Comparison of ENCODE assay signal across 11 mouse cellular contexts in the genomic region with DNA sequence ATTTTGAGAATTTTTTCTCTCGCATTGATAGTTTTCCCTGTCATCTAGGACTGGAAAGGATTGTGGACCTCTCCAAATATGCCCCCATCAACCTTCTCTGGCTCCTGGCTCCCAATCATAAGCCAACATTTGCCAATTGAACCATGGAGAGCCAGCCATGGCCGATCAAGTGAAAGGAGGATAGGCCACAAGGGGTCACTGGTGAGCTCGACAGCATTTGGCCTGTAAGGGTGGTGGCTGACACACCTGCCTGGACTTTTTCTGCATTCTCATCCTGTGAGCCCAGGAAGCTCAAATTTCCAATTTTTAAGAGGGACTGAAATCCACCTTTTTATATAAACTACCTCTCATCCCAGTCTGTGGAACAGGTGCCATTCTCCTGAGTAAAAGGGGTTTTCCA. TPM values are rescaled to one million over a fixed set of nuclear protein-coding genes. Genes with fewer than 3 reads are reported as not detected.
A peak's percentile ranks its signal among the peaks of the same experiment; 100 is the strongest.
DNase-seq lines count a peak whose midpoint lies in the region; ATAC-seq lines count a peak whose summit lies in the region.
"Had no signal": no experiment of that assay in that cellular context is flagged by ENCODE, and none has a peak within 500 bp of the region (broad histone marks: within the 10 kb centered on the region; RNA-seq: fewer than 3 reads in every experiment).

No protein-coding gene starts in this region.

- no peak for ATAC-seq in hindbrain, embryonic 11.5 days (ENCODE audit: low FRiP score)
- ATAC-seq in hindbrain, embryonic 13.5 days (ENCODE audit: low FRiP score) = no peak
- peak; percentile 48 to 53; a peak in 3 of 4 replicates for ATAC-seq in hematopoietic stem cell, adult 5-6 weeks (replicated peaks in 1 of 2; ENCODE audit: insufficient read depth in 1 of 2, low FRiP score in 2 of 2, low TSS enrichment in 1 of 2, low read depth in 1 of 2, poor library complexity in 2 of 2, severe bottlenecking in 2 of 2)

- no peak overlapping the region for H3K4me3 ChIP-seq in hindbrain, embryonic 11.5 days (ENCODE audit: low read depth, low read length)
- no peak overlapping the region for H3K4me3 ChIP-seq in hindbrain, embryonic 13.5 days
- H3K4me3 ChIP-seq: heart, embryonic 15.5 days had no signal

- DNase-seq in hindbrain, embryonic 11.5 days (ENCODE audit: low spot score) = peak; percentile 43
- peak; percentile 17 for DNase-seq in urinary bladder, postnatal 25 days (ENCODE audit: low spot score)
- DNase-seq in urinary bladder, adult 2 months (ENCODE audit: low spot score) = no peak
- DNase-seq in frontal cortex, postnatal 14 days (ENCODE audit: low spot score in 2 of 2) = no peak
- DNase-seq in thymus, postnatal 14 days = no peak
- no peak for DNase-seq in thymus, postnatal 0 days (ENCODE audit: low spot score)
- DNase-seq: thymus, postnatal 36 days had no signal

- H3K36me3 ChIP-seq in hindbrain, embryonic 11.5 days (ENCODE audit: control insufficient read depth, insufficient read depth, low read length) = no peaks in the 10 kb centered on the region
- H3K36me3 ChIP-seq in hindbrain, embryonic 13.5 days = no peaks in the 10 kb centered on the region
- H3K36me3 ChIP-seq: heart, embryonic 15.5 days had no signal

- H3K9ac ChIP-seq in hindbrain, embryonic 11.5 days (ENCODE audit: low read depth, low read length) = no peak overlapping the region
- H3K9ac ChIP-seq in hindbrain, embryonic 13.5 days = no peak overlapping the region
- H3K9ac ChIP-seq: heart, embryonic 15.5 days had no signal

- 49% methylated on average over 3 of the region's 3 CpGs for WGBS in hindbrain, embryonic 11.5 days
- 52% methylated on average over 3 of the region's 3 CpGs for WGBS in hindbrain, embryonic 13.5 days

- H3K27me3 ChIP-seq in hindbrain, embryonic 11.5 days (ENCODE audit: control insufficient read depth, insufficient read depth, low read length) = no peaks in the 10 kb centered on the region
- H3K27me3 ChIP-seq in hindbrain, embryonic 13.5 days = peaks cover 6% of the 10 kb centered on the region; the same call in 1 of the 2 replicates
- H3K27me3 ChIP-seq: heart, embryonic 15.5 days had no signal

- no peaks in the 10 kb centered on the region for H3K4me1 ChIP-seq in hindbrain, embryonic 11.5 days (replicated peaks; ENCODE audit: control insufficient read depth, insufficient read depth, low read length)
- H3K4me1 ChIP-seq in hindbrain, embryonic 13.5 days (replicated peaks) = peaks cover 7% of the 10 kb centered on the region
- H3K4me1 ChIP-seq: heart, embryonic 15.5 days had no signal

- H3K27ac ChIP-seq in hindbrain, embryonic 11.5 days (ENCODE audit: low read depth, low read length) = no peak overlapping the region
- no peak overlapping the region for H3K27ac ChIP-seq in hindbrain, embryonic 13.5 days
- H3K27ac ChIP-seq: heart, embryonic 15.5 days had no signal

- H3K9me3 ChIP-seq in hindbrain, embryonic 11.5 days (ENCODE audit: control insufficient read depth, low read length) = no peaks in the 10 kb centered on the region
- no peaks in the 10 kb centered on the region for H3K9me3 ChIP-seq in hindbrain, embryonic 13.5 days
- H3K9me3 ChIP-seq: heart, embryonic 15.5 days had no signal

- H3K4me2 ChIP-seq in hindbrain, embryonic 11.5 days (replicated peaks; ENCODE audit: low read depth, low read length) = no peak overlapping the region
- no peak overlapping the region for H3K4me2 ChIP-seq in hindbrain, embryonic 13.5 days
- H3K4me2 ChIP-seq: heart, embryonic 15.5 days had no signal

RNA-seq across cellular contexts. Expression of gene Egfem1, which starts 50.0 kb away (rescaled TPM):
- 3.6 and 4.5 TPM in 2 replicates for polyA plus RNA-seq in hindbrain, embryonic 11.5 days (2014; fragmentation: Nextera tagmentation; extraction: Ambion mirVana)
- polyA plus RNA-seq in hindbrain, embryonic 13.5 days (2015; fragmentation: Nextera tagmentation; extraction: Ambion mirVana) = 5.1 and 7.0 TPM in 2 replicates
- polyA plus RNA-seq in urinary bladder, adult 2 months (2012; rRNA removed) = 0.06 TPM in 1 of 2 replicates, not detected in the other
- not detected in 2 replicates for total RNA-seq in hematopoietic stem cell, adult 5-6 weeks (2017)
- not detected in 2 replicates for polyA plus RNA-seq in thymus, postnatal 0 days (2015; fragmentation: Nextera tagmentation; extraction: Ambion mirVana)
- total RNA-seq: adrenal gland, adult 18-20 months had no signal

Comparison
In these comparisons a context has a peak if more than half of its experiments do, and no peak if none do; other contexts are left out.
1. DNase-seq: peak in hindbrain, embryonic 11.5 days (single experiment) and urinary bladder, postnatal 25 days (single experiment); none in urinary bladder, adult 2 months (single experiment), frontal cortex, postnatal 14 days (0 of 2), thymus, postnatal 14 days (single experiment) and thymus, postnatal 0 days (single experiment).
2. ATAC-seq: peak in hematopoietic stem cell, adult 5-6 weeks (2 of 2); none in hindbrain, embryonic 11.5 days (single experiment) and hindbrain, embryonic 13.5 days (single experiment).